Mouse (Mus musculus) intestine, embryonic 15.5 days (tissue): ENCODE data around the gene Eloa. TPM values are rescaled to one million over a fixed set of nuclear protein-coding genes. Genes with fewer than 3 reads are reported as not detected.
A peak's percentile ranks its signal among the peaks of the same experiment; 100 is the strongest.

Experiments used
- ATAC-seq: fragments of 200-750 bp; cut with Nextera tagmentation; 2 replicates; pipeline ENCODE4 v1.8.0; 2017; ENCODE audit warnings: moderate TSS enrichment, moderate library complexity
- H3K27ac ChIP-seq: fragments of 300-500 bp; sonication (generic); 2 replicates; pipeline ENCODE4 v1.5.1; 2015; ENCODE audit warnings: mild to moderate bottlenecking, inconsistent platforms
- H3K27me3 ChIP-seq: fragments of 300-500 bp; sonication (generic); replicated peaks from 2 replicates; pipeline ENCODE4 v1.6.1; 2015; ENCODE audit warnings: inconsistent platforms
- H3K36me3 ChIP-seq: fragments of 300-500 bp; sonication (generic); 2 replicates; pipeline ENCODE4 v1.6.1; 2015; ENCODE audit warnings: inconsistent platforms
- H3K4me1 ChIP-seq: fragments of 300-500 bp; sonication (generic); replicated peaks from 2 replicates; pipeline ENCODE4 v1.6.1; 2015; ENCODE audit warnings: inconsistent platforms
- H3K4me2 ChIP-seq: fragments of 300-500 bp; sonication (generic); replicated peaks from 2 replicates; pipeline ENCODE4 v1.6.1; 2015; ENCODE audit warnings: mild to moderate bottlenecking, inconsistent platforms
- H3K4me3 ChIP-seq: fragments of 300-500 bp; sonication (generic); replicated peaks from 2 replicates; pipeline ENCODE4 v1.5.1; 2015; ENCODE audit warnings: inconsistent platforms
- H3K9ac ChIP-seq: fragments of 300-500 bp; sonication (generic); 2 replicates; pipeline ENCODE4 v1.6.1; 2015; ENCODE audit warnings: inconsistent platforms
- H3K9me3 ChIP-seq: fragments of 300-500 bp; sonication (generic); 2 replicates; pipeline ENCODE4 v1.6.1; 2016; ENCODE audit warnings: inconsistent platforms
- WGBS: fragments of 180-500 bp; shearing (Covaris S2); methylation state at CpG from one replicate; pipeline ENCODE4 v1.1.7; 2015; 5-methylcytosine and 5-hydroxymethylcytosine counted together
- polyA plus RNA-seq: library from polyadenylated mRNA; unstranded; fragments of >200 nt; fragmentation: Nextera tagmentation; extraction: Ambion mirVana; gene quantifications from 2 replicates; pipeline ENCODE4 v1.2.1, GENCODE M21; 2015

Gene Eloa
- polyA plus RNA-seq, 1 experiment from 2014 or later = 34.4 TPM

GRCm38 (mm10) chr4:135961709-135962108 lies 59.9 kb downstream of the Eloa start:
- Histone ChIP-seq H3K9me3 (no peaks in the 10 kb centered on the region), H3K4me1 (peaks cover 20% of the 10 kb centered on the region), H3K36me3 (peaks cover 17% of the 10 kb centered on the region), H3K27me3 (no peaks in the 10 kb centered on the region), H3K9ac (no peak overlapping the region), H3K27ac (no peak overlapping the region), H3K4me2 (no peak overlapping the region), H3K4me3 (no peak overlapping the region)
- 87% methylated on average over 5 of the region's 5 CpGs for WGBS
- no peak for ATAC-seq

- H3K27ac ChIP-seq = no peak overlapping the region
- ATAC-seq = no peak
- peaks cover 16% of the 10 kb centered on the region for H3K36me3 ChIP-seq
These were observed 60.8 kb downstream of the Eloa start for GRCm38 (mm10) chr4:135960717-135961116.

GRCm38 (mm10) chr4:135958354-135958753 lies 63.2 kb downstream of the Eloa start:
- WGBS = 40% methylated on average over 8 of the region's 8 CpGs
- Histone ChIP-seq H3K4me1 (peaks cover 8% of the 10 kb centered on the region; the same call in 1 of the 2 replicates), H3K27me3 (no peaks in the 10 kb centered on the region), H3K36me3 (peaks cover 18% of the 10 kb centered on the region), H3K4me2 (peak overlapping the region; percentile 47), H3K4me3 (peak overlapping the region; percentile 17; the same call in 1 of the 2 replicates), H3K27ac (peak overlapping the region; percentile 76), H3K9me3 (no peaks in the 10 kb centered on the region), H3K9ac (peak overlapping the region; percentile 23; the same call in 1 of the 2 replicates)
- peak; percentile 76 for ATAC-seq

More at GRCm38 (mm10) chr4:135960717-135961116, 60.8 kb downstream of the Eloa start:
- Histone ChIP-seq H3K9me3 (no peaks in the 10 kb centered on the region), H3K4me2 (no peak overlapping the region), H3K4me1 (peaks cover 20% of the 10 kb centered on the region), H3K27me3 (no peaks in the 10 kb centered on the region), H3K9ac (no peak overlapping the region), H3K4me3 (no peak overlapping the region)
- WGBS = 29% methylated on average over 5 of the region's 5 CpGs

GRCm38 (mm10) chr4:135955886-135956285 lies 65.7 kb downstream of the Eloa start:
- no peak overlapping the region for H3K9ac ChIP-seq
- H3K4me1 ChIP-seq = 0 out of 2 replicates have a peak, but pooled peaks cover 4% of the 10 kb centered on the region
- H3K27ac ChIP-seq = no peak overlapping the region
- ATAC-seq = no peak
- H3K9me3 ChIP-seq = no peaks in the 10 kb centered on the region
- H3K4me2 ChIP-seq = no peak overlapping the region
- WGBS = 85% methylated on average over 9 of the region's 9 CpGs
- H3K27me3 ChIP-seq = no peaks in the 10 kb centered on the region
- no peak overlapping the region for H3K4me3 ChIP-seq
- H3K36me3 ChIP-seq = peaks cover 27% of the 10 kb centered on the region

- Histone ChIP-seq H3K27me3 (no peaks in the 10 kb centered on the region), H3K9ac (no peak overlapping the region), H3K36me3 (peaks cover 24% of the 10 kb centered on the region), H3K4me3 (no peak overlapping the region), H3K4me1 (0 out of 2 replicates have a peak, but pooled peaks cover 4% of the 10 kb centered on the region), H3K27ac (no peak overlapping the region), H3K9me3 (no peaks in the 10 kb centered on the region), H3K4me2 (no peak overlapping the region)
- ATAC-seq = peak; percentile 42; the same call in 1 of the 2 replicates
- WGBS = 20% methylated on average over 2 of the region's 2 CpGs
These were observed 67.3 kb downstream of the Eloa start for GRCm38 (mm10) chr4:135954241-135954640.

Other genes with a start within 250 kb of the Eloa start
- 177 and 214 TPM in 2 replicates for gene Srsf10, start 166.0 kb downstream of the Eloa start, polyA plus RNA-seq
- 164 and 177 TPM in 2 replicates for gene Pnrc2, start 147.9 kb downstream of the Eloa start, polyA plus RNA-seq
- gene Cnr2, start 126.4 kb downstream of the Eloa start, polyA plus RNA-seq = 0.28 and 0.42 TPM in 2 replicates
- 134 and 154 TPM in 2 replicates for gene Fuca1, start 101.0 kb downstream of the Eloa start, polyA plus RNA-seq
- gene Hmgcl, start 75.3 kb downstream of the Eloa start, polyA plus RNA-seq = 105 and 113 TPM in 2 replicates
- gene Gale, start 58.0 kb downstream of the Eloa start, polyA plus RNA-seq = 82.5 and 108 TPM in 2 replicates
- gene Lypla2, start 49.1 kb downstream of the Eloa start, polyA plus RNA-seq = 99.4 and 108 TPM in 2 replicates
- 51.6 TPM in 2 replicates for gene Pithd1, start 34.5 kb downstream of the Eloa start, polyA plus RNA-seq
- gene Rpl11, start 31.7 kb upstream of the Eloa start, polyA plus RNA-seq = 464 and 472 TPM in 2 replicates
- 269 and 285 TPM in 2 replicates for gene Id3, start 121.7 kb upstream of the Eloa start, polyA plus RNA-seq
- gene E2f2, start 150.6 kb upstream of the Eloa start, polyA plus RNA-seq = 8.1 and 9.8 TPM in 2 replicates
- 4.6 and 5.4 TPM in 2 replicates for gene Asap3, start 184.6 kb upstream of the Eloa start, polyA plus RNA-seq
- 18.3 and 19.0 TPM in 2 replicates for gene Tcea3, start 226.0 kb upstream of the Eloa start, polyA plus RNA-seq